Mouse (Mus musculus): ENCODE data around the gene Col11a2.

Col11a2 gene

DNA sequence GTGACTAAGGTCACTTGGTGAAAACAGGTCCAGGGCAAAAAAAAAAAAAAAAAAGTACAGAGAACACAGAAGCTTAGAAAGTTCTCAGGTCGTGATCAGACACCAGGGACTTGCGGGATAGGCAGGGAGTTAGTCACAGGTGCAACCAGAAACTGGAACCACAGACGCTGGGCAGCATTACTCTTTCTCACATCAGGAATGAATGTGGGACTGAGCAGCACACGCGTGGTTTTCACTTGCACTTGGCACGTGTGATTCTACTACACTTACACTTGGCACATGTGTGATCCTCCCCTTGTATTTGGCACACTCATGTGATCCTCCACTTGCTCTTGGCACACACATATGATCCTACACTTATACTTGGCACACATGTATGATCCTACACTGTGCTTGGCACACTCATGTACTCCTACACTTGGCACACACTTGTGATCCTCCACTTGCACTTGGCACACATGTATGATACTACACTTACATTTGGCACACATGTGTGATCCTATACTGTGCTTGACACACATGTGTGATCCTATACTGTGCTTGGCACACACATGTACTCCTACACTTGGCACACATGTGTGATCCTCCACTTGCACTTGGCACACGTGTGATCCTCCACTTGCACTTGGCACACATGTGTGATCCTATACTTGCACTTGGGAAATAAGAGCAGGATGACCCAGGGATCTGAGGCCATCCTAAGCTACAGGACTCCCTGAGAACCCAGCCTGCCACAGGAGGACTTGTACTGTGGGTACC, 68.1 kb downstream of the Col11a2 start:
- DNase-seq, result no peak

DNA sequence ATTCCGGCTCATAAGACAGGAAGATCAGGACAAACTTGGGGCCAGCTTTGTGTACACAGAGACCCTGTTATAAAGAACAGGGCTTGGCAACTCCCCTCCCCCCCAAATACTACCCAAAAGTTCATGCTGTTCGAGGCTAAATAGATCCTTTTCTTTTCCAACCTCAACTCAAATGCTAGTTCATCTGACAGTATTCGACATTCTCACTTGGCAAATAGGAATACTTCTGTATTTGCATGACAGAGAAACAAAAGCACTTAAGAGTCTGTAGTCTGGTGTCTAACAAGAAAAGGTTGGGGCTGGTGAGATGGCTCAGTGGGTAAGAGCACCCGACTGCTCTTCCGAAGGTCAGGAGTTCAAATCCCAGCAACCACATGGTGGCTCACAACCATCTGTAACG, 69.2 kb downstream of the Col11a2 start:
- DNase-seq, result no peak

- DNase-seq, result peak; percentile 58
These were observed 70.0 kb downstream of the Col11a2 start for GRCm38 (mm10) chr17:34109038-34109805.

DNA sequence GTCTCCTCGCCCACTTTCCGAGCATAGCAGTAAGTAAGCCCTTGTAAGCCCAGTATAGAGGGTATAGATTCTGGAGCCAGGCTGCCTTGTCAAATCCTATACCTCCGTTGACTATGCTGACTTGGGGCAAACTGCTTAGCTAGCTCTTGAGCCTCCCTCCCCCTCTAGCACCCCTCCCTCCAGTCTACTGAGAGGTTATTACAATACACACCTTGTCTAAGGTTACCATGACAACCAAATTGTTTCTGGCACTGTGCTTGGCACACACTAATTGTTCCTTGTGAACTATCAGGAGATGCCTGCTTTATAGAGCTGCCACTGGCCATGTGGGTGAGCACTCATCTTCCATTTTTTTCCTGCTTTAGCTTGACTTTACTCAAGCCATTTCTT, 70.6 kb downstream of the Col11a2 start:
- no peak for DNase-seq

DNA sequence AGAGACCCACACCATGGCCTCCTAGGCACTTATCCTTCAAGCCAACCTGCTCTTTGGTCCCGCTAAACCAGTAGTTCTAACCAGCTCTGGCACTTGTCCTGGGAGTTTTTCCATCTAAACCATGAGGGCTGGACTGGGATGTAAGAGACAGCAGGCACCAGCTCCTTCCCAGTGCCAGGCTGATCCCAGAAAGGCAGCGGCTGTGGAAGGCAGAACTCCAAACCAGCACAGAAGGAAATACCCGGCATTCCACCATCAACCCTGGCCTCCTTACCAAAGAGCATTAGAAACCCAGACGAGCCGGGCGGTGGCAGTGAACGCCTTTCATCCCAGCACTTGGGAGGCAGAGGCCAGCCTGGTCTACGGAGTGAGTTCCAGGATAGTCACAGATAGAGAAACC, 71.1 kb downstream of the Col11a2 start:
- DNase-seq, result no peak

DNA sequence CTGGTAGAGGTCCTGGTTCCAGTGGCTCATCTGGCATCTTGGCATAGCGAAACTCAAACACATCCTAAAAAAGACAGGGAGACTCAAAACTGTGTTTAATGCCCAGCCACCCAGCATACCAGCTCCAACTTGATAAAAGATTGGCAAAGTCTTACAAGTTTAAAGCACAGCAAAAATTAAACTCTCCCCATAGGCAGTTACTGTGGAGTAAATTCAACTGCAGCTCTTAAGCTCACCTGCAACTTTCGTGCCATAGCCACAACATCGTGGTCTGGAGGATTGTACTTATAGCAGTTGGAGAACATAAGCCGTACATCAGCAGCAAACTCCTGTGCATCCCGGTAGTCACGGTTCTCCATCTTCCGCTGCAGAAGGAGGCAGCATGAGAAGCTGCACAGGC, 74.9 kb downstream of the Col11a2 start:
- no peak for DNase-seq
